Mouse (Mus musculus): ENCODE results near the gene Ly6g6d. TPM values are rescaled to one million over a fixed set of nuclear protein-coding genes. Genes with fewer than 3 reads are reported as not detected.
"Not testable (repeated sequence)": the region's sequence is repeated elsewhere in the genome, so short reads cannot be mapped to it uniquely, and the experiment has no call there.

The Ly6g6d gene
- total RNA-seq (2015), result not detected in 2 replicates
- total RNA-seq (2017), result not detected in 2 replicates

DNA sequence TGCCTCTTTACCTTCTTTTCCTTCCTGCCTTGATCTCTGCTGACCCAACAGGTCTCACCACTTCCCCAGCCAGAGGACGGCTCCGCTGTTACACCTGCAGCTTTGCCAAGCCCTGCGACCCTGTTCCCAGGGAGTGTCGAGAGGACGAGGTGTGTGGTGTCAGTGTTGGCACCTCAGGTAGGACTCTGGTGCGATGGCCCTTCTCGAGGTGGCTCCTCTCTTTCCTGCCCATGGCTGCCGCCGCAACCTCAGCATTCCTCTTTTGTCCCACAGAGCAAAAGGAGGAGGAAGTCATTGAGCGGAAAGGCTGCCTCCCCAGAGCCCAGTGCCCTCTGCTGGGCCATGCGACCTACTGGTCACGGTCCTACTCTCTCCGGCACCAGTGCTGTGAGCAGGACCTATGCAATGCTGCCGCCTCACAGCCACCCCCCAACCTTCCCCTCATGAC is at the start of gene Ly6g6d:
Gene Ly6g6d, minus strand, starts transcription at position 280 of the 448 bp plus-strand sequence.
- ATAC-seq (ENCODE audit: poor library complexity, severe bottlenecking), result peak; percentile 76; the same call in 1 of the 2 replicates

- peak; percentile 14; the same call in 1 of the 2 replicates for ATAC-seq (ENCODE audit: poor library complexity, severe bottlenecking)
Measured at GRCm38 (mm10) chr17:35127017-35127416, 49.2 kb upstream of the Ly6g6d start.

DNA sequence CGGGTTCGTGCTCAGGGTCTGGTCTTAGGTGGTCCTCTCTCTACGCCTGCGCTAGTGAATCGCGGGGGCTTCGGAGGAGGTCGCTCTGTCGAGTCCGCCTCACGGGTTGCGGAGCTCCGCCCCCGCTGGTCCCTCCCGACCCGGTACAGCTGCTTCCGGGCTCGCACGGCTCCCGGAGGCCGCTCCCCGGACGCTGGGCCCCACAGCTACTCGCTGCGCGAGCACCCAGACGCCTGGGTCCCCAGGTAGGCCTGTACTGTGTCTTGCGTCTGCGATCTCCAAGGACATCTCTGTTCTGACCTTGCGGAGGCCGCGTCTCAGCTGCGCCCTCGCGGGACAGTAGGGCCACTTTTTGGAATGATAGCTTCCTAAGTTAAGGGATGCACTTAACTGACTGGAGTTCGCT is 48.3 kb upstream of the Ly6g6d start, which contains the start of gene D17H6S53E:
Gene D17H6S53E, plus strand, starts transcription at position 168 of the 406 bp plus-strand sequence.
- peak; percentile 65 for ATAC-seq (ENCODE audit: poor library complexity, severe bottlenecking)

- no peak for ATAC-seq (ENCODE audit: poor library complexity, severe bottlenecking)
Measured at GRCm38 (mm10) chr17:35125578-35125977, 47.7 kb upstream of the Ly6g6d start.

- ATAC-seq (ENCODE audit: poor library complexity, severe bottlenecking), result peak; percentile 42
Measured at GRCm38 (mm10) chr17:35125081-35125480, 47.2 kb upstream of the Ly6g6d start.

GRCm38 (mm10) chr17:35124261-35124896 is 46.5 kb upstream of the Ly6g6d start:
- not testable (repeated sequence) for ATAC-seq (ENCODE audit: poor library complexity, severe bottlenecking)

GRCm38 (mm10) chr17:35123287-35123686 is 45.4 kb upstream of the Ly6g6d start:
- not testable (repeated sequence) for ATAC-seq (ENCODE audit: poor library complexity, severe bottlenecking)

GRCm38 (mm10) chr17:35121871-35122303 is 44.0 kb upstream of the Ly6g6d start, which contains the start of gene Csnk2b:
Gene Csnk2b, minus strand, starts transcription at chr17:35122053.
- ATAC-seq (ENCODE audit: poor library complexity, severe bottlenecking), result no peak

- ATAC-seq (ENCODE audit: poor library complexity, severe bottlenecking), result peak; percentile 92
Measured at GRCm38 (mm10) chr17:35121143-35121799, 43.4 kb upstream of the Ly6g6d start, which contains the start of gene Gpank1. Gene Gpank1, plus strand, starts transcription at chr17:35121455.

- no peak for ATAC-seq (ENCODE audit: poor library complexity, severe bottlenecking)
Measured at GRCm38 (mm10) chr17:35120745-35121142, 42.9 kb upstream of the Ly6g6d start.

DNA sequence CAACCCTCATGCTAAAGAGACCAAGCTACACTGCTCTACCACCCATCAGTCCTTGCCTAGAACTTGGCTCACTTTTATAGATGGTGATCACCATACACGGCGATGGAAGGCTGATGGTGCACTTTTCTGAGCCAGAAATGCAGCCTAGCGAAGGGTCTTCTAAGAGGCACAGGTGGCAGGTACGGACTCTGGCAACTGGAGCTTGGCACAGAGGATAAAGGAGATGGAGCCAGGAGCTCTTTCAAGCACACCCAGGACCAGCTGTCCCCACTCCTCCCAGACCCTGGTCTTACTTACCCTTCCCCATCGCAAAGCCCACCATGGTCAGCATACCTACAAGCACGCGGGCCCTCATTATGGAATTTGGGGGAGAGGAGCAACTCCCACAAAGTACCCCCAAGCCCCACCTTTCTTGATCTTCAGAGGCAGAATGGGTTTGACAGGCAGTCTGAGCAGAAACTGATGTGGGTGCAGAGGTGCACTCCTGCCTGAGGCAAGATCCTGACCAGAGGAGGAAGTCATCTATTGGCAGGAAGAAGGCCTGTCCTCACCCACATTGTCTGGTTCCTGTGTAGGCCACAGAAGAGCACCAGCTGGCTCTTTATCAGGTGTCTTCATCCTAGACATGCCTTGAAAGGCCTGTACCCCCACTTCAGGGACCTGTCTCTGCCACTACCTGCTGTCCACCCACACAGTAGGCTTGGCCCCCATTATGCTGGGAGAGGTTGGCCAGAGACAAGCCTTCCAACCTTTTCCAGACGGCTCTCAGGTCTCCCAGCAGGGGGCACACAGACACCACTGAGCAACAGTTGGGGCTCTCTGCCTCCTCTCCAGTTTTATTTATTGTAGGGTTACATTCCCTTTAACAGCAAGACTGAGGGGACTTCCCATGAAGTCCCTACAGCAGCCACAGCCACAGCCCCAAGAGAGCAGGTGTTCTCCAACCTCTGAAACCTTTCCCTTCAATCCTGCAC is 37.5 kb upstream of the Ly6g6d start, which contains the start of gene Ly6g5b:
Gene Ly6g5b, minus strand, starts transcription at position 383 of the 974 bp plus-strand sequence.
- peak; percentile 90 for ATAC-seq (ENCODE audit: poor library complexity, severe bottlenecking)

DNA sequence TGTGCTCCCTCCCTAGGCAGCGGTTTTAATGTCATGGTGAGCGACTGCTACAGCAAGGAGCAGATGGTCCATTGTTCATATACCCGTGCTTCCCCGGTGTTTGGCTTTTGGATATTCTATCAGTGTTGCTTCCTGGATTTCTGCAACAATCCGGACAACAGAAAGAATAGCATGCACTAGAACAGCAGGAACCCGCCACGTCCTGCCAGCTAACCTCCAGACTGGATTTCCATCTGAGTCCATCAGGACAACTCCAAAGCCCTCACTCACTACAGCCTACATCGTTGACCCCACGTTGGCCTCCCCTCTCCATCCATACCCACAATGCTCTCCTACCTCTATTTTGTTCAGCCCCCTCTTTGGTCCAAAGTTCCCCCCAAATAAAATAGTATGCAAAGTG is 33.9 kb upstream of the Ly6g6d start:
- ATAC-seq (ENCODE audit: poor library complexity, severe bottlenecking), result no peak

- ATAC-seq (ENCODE audit: poor library complexity, severe bottlenecking), result no peak
Measured at GRCm38 (mm10) chr17:35108097-35108496, 30.2 kb upstream of the Ly6g6d start, which contains the start of gene Ly6g5c. Gene Ly6g5c, plus strand, starts transcription at chr17:35108279.

DNA sequence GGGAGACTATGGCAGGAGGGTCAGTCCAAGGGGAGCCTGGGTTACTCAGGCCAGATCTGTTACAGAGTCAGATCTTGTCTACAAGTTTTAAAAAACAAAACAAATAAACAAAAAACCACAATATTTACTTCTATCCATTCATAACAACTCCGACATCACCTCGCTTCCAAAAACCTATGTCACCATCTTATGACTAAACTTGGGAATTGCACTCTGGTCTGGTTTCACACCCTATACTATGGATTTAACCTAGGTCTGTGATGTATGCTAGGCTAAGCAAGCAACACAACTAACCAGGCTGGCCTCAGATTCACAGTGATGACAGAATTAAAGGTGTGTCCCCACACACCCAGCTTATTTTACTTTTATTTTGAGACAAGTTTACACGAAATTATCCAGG is 28.7 kb upstream of the Ly6g6d start:
- ATAC-seq (ENCODE audit: poor library complexity, severe bottlenecking), result no peak

- ATAC-seq (ENCODE audit: poor library complexity, severe bottlenecking), result peak; percentile 49; the same call in 1 of the 2 replicates
Measured at GRCm38 (mm10) chr17:35105740-35106389, 28.0 kb upstream of the Ly6g6d start.

DNA sequence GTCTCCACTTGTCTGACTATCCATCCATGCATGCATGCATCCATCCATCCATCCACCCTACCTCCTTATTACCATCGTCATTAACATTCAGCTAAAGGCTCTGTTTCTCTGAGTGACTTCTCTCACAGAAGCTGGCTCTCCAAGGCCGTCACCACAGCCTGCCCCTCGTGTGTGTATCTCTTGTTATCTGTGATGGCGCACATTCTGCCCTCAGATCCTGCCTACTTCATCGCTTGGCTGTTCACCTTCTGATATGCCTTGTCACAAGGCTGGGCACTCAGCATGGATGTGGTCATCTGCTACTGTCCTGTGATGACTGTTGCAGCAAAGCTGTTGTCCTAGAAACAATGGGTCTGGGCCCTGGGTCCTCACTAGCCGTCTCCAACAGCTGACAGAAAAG is 26.9 kb upstream of the Ly6g6d start:
- 0 out of 2 replicates have a peak, but pooled peaks have one; percentile 24 for ATAC-seq (ENCODE audit: poor library complexity, severe bottlenecking)

DNA sequence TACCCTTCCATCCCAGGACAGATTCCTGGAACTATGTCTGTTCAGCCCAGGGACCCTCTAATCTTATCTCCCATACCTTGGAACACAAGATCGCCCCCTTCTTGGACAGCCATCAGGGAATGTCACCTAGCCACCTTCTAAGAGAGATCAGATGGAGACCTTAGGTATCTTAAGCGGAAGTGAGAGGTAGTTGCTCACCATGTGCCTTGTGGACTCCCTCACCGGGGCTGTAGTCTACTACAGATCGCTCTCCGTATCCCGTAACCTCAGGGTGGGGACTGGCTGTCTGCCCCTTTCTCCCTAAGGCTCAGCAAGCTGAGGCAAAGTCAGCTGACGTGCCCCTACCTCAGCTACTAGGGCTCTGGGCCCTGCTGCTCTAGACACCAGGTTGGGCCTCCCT is 26.2 kb upstream of the Ly6g6d start:
- ATAC-seq (ENCODE audit: poor library complexity, severe bottlenecking), result no peak

GRCm38 (mm10) chr17:35103221-35103690 is 25.4 kb upstream of the Ly6g6d start:
- ATAC-seq (ENCODE audit: poor library complexity, severe bottlenecking), result no peak

DNA sequence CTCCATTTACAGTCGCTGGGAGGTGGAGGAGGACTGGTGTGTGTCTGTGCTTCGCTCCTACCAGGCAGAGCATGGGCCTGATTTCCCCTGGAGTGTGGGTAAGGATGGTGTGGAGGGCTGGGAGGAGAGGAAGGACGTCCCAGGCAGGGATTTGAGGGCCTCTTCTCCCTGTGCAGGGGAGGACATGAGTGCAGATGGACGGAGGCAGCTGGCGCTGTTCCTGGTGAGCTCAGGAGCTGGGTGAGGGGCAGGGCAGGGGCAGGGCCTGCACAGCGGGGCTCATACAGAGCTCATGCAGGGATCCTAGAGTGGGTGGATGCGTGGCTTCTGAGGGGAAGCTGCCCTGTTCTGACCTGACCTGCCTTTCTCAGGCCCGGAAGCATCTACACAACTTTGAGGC is 24.4 kb upstream of the Ly6g6d start:
- no peak for ATAC-seq (ENCODE audit: poor library complexity, severe bottlenecking)

- no peak for ATAC-seq (ENCODE audit: poor library complexity, severe bottlenecking)
Measured at GRCm38 (mm10) chr17:35101161-35101560, 23.3 kb upstream of the Ly6g6d start.
